Mouse (Mus musculus): ENCODE results near the gene Ssbp4. TPM values are rescaled to one million over a fixed set of nuclear protein-coding genes. Genes with fewer than 3 reads are reported as not detected.

Ssbp4 gene
- total and polyA plus RNA-seq, 2 experiments from 2014 or later, result 204 to 249 TPM

GRCm38 (mm10) chr8:70596775-70597416 lies 11.8 kb downstream of the Ssbp4 start:
- no peak for ATAC-seq
- peaks cover 29% of the 10 kb centered on the region for H3K4me1 ChIP-seq (ENCODE audit: insufficient read depth)
- H3K4me2 ChIP-seq (ENCODE audit: low read depth), result peak overlapping the region; percentile 74; the same call in 1 of the 2 replicates
- no peaks in the 10 kb centered on the region for H3K27me3 ChIP-seq (ENCODE audit: insufficient read depth, low read length)
- no peaks in the 10 kb centered on the region for H3K9me3 ChIP-seq (ENCODE audit: low read length)
- H3K36me3 ChIP-seq (ENCODE audit: insufficient read depth), result peaks cover 6% of the 10 kb centered on the region; the same call in 1 of the 2 replicates
- DNase-seq, result peak; percentile 25
- no peak overlapping the region for H3K27ac ChIP-seq (ENCODE audit: low read depth, low read length)
- WGBS, result 79% methylated on average over 17 of the region's 17 CpGs
- 0 out of 2 replicates have a peak overlapping the region, but pooled peaks have one; percentile 60 for H3K9ac ChIP-seq
- H3K4me3 ChIP-seq (ENCODE audit: low read depth, low read length), result no peak overlapping the region; the same call in 1 of the 2 replicates
- TF ChIP-seq CTCF (IDR thresholded peaks at IDR 0.05; ENCODE audit: low read depth), result peak; percentile 49

GRCm38 (mm10) chr8:70596216-70596615 lies 12.5 kb downstream of the Ssbp4 start:
- Histone ChIP-seq H3K4me1 (ENCODE audit: insufficient read depth) (peaks cover 26% of the 10 kb centered on the region), H3K4me3 (ENCODE audit: low read depth, low read length) (no peak overlapping the region), H3K27ac (ENCODE audit: low read depth, low read length) (no peak overlapping the region), H3K9me3 (ENCODE audit: low read length) (no peaks in the 10 kb centered on the region), H3K9ac (no peak overlapping the region), H3K27me3 (ENCODE audit: insufficient read depth, low read length) (no peaks in the 10 kb centered on the region), H3K36me3 (ENCODE audit: insufficient read depth) (peaks cover 7% of the 10 kb centered on the region; the same call in 1 of the 2 replicates), H3K4me2 (ENCODE audit: low read depth) (no peak overlapping the region)
- no peak for DNase-seq
- no peak for TF ChIP-seq CTCF (IDR thresholded peaks at IDR 0.05; ENCODE audit: low read depth)
- no peak for ATAC-seq
- 93% methylated on average over 18 of the region's 18 CpGs for WGBS

GRCm38 (mm10) chr8:70595811-70596210 lies 12.9 kb downstream of the Ssbp4 start:
- no peak overlapping the region for H3K27ac ChIP-seq (ENCODE audit: low read depth, low read length)
- H3K4me3 ChIP-seq (ENCODE audit: low read depth, low read length), result no peak overlapping the region
- TF ChIP-seq CTCF (IDR thresholded peaks at IDR 0.05; ENCODE audit: low read depth), result no peak
- H3K27me3 ChIP-seq (ENCODE audit: insufficient read depth, low read length), result no peaks in the 10 kb centered on the region
- no peak for ATAC-seq
- no peak overlapping the region for H3K9ac ChIP-seq
- H3K4me1 ChIP-seq (ENCODE audit: insufficient read depth), result peaks cover 22% of the 10 kb centered on the region
- no peak overlapping the region for H3K4me2 ChIP-seq (ENCODE audit: low read depth)
- peaks cover 9% of the 10 kb centered on the region for H3K36me3 ChIP-seq (ENCODE audit: insufficient read depth)
- H3K9me3 ChIP-seq (ENCODE audit: low read length), result no peaks in the 10 kb centered on the region
- no peak for DNase-seq
- 94% methylated on average over 12 of the region's 12 CpGs for WGBS

- H3K36me3 ChIP-seq (ENCODE audit: insufficient read depth), result peaks cover 14% of the 10 kb centered on the region
- H3K4me2 ChIP-seq (ENCODE audit: low read depth), result peak overlapping the region; percentile 97
- peaks cover 19% of the 10 kb centered on the region for H3K4me1 ChIP-seq (ENCODE audit: insufficient read depth)
- DNase-seq, result no peak
- H3K9me3 ChIP-seq (ENCODE audit: low read length), result no peaks in the 10 kb centered on the region
- ATAC-seq, result peak; percentile 21
- peak overlapping the region; percentile 68 for H3K9ac ChIP-seq
- no peaks in the 10 kb centered on the region for H3K27me3 ChIP-seq (ENCODE audit: insufficient read depth, low read length)
- no peak; the same call in 1 of the 2 replicates for TF ChIP-seq CTCF (IDR thresholded peaks at IDR 0.05; ENCODE audit: low read depth)
- WGBS, result 13% methylated on average over 81 of the region's 82 CpGs
- H3K4me3 ChIP-seq (ENCODE audit: low read depth, low read length), result peak overlapping the region; percentile 57
- peak overlapping the region; percentile 73 for H3K27ac ChIP-seq (ENCODE audit: low read depth, low read length)
Measured at GRCm38 (mm10) chr8:70594621-70595564, 13.8 kb downstream of the Ssbp4 start.

GRCm38 (mm10) chr8:70593961-70594609 lies 14.6 kb downstream of the Ssbp4 start, which contains the start of gene Isyna1:
Gene Isyna1 (plus strand): TSS chr8:70594373.
- Histone ChIP-seq H3K36me3 (ENCODE audit: insufficient read depth) (peaks cover 15% of the 10 kb centered on the region), H3K27ac (ENCODE audit: low read depth, low read length) (peak within 1 kb of the TSS; percentile 73), H3K9me3 (ENCODE audit: low read length) (no peaks in the 10 kb centered on the region), H3K4me3 (ENCODE audit: low read depth, low read length) (peak within 1 kb of the TSS; percentile 57), H3K9ac (peak within 1 kb of the TSS; percentile 68), H3K4me2 (ENCODE audit: low read depth) (peak within 1 kb of the TSS; percentile 97), H3K27me3 (ENCODE audit: insufficient read depth, low read length) (no peaks in the 10 kb centered on the region), H3K4me1 (ENCODE audit: insufficient read depth) (peaks cover 19% of the 10 kb centered on the region)
- peak; percentile 85 for DNase-seq
- no peak for TF ChIP-seq CTCF (IDR thresholded peaks at IDR 0.05; ENCODE audit: low read depth)
- WGBS, result under 1% methylated on average over 40 of the region's 40 CpGs
- peak; percentile 83 for ATAC-seq

GRCm38 (mm10) chr8:70593173-70593572 lies 15.5 kb downstream of the Ssbp4 start:
- WGBS, result 66% methylated on average over 8 of the region's 8 CpGs
- Histone ChIP-seq H3K9me3 (ENCODE audit: low read length) (no peaks in the 10 kb centered on the region), H3K4me3 (ENCODE audit: low read depth, low read length) (no peak overlapping the region), H3K27ac (ENCODE audit: low read depth, low read length) (peak overlapping the region; percentile 54), H3K4me1 (ENCODE audit: insufficient read depth) (peaks cover 13% of the 10 kb centered on the region), H3K36me3 (ENCODE audit: insufficient read depth) (peaks cover 19% of the 10 kb centered on the region), H3K4me2 (ENCODE audit: low read depth) (no peak overlapping the region; the same call in 1 of the 2 replicates), H3K27me3 (ENCODE audit: insufficient read depth, low read length) (no peaks in the 10 kb centered on the region), H3K9ac (no peak overlapping the region)
- TF ChIP-seq CTCF (IDR thresholded peaks at IDR 0.05; ENCODE audit: low read depth), result no peak
- no peak for ATAC-seq
- no peak for DNase-seq

Measured in forebrain, postnatal 0 days (tissue).